Mouse (Mus musculus) layer of hippocampus, postnatal 14 days (tissue): ENCODE results near the gene Fer1l5. TPM values are rescaled to one million over a fixed set of nuclear protein-coding genes. Genes with fewer than 3 reads are reported as not detected.

Experiments used
- DNase-seq, 2 experiments: peaks; one replicate each; pipeline ENCODE4 v3.0.0; 2021 to 2022; ENCODE audit warnings: low spot score in 2 of 2, mixed read lengths in 1 of 2
- total RNA-seq, 2 experiments: library from RNA; stranded (reverse); gene quantifications; 2 replicates each; pipeline ENCODE4 v1.2.3; 2021

Gene Fer1l5
- total RNA-seq, 2 experiments from 2014 or later: not detected

DNA sequence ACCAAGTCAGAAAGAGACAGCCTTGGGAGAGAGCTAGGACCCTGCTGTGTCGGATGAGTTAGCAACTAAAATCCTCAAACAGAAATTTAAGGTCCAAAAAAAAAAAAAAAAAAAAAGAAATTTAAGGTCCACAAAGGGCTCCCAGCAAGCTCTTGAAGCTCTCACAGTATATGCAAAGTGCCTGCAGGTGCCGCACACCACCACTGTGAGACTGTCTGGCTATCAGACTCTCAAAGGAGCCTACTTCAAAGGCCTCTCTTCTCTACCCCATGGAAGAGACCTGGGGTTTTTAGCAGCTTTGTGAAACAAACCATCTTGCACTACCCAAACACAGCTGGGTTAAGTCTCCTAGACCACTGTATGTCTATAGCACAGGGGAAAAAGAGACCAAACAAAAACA lies 57.4 kb downstream of the Fer1l5 start:
- DNase-seq: no peak

GRCm38 (mm10) chr1:36432999-36433398 lies 60.9 kb downstream of the Fer1l5 start:
- no peak for DNase-seq

GRCm38 (mm10) chr1:36433616-36434015 lies 61.5 kb downstream of the Fer1l5 start:
- no peak for DNase-seq

DNA sequence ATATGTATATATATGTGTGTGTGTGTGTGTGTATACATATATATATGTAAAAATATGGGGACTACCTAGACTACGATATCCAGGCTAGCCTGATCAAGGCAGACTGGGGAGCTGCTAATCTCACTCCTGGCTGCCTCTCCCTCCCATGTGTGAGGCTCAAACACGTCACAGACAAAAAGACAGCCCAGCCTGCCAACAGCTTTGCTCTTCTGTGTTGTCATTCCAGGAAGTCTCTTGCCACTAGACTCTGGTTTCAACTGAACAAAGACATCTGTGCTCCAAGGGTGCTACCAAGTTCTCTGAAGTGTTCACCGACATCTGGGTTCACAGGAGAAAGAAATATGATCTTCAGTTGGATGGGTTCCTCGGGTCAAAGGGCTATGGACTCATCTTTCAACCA lies 63.0 kb downstream of the Fer1l5 start:
- DNase-seq: no peak

DNA sequence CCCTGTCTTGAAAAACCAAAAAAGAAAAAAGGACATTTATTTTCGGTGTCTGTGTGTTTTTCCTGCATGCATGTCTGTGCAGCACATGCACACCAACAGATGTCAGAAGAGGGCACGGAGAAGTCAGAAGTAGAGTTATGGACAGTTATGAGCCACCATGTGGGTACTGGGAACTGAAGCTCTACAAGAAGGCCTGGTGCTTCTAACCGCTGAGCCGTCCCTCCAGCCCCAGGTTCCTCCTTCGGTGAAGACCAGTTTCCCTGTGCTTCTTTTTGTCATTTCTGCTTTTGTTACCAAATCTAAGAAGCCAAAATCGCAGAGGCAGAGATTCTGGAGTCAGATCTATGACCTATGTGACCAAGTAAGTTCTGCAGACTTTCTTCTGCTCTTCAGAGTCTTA lies 64.4 kb downstream of the Fer1l5 start:
- no peak for DNase-seq

DNA sequence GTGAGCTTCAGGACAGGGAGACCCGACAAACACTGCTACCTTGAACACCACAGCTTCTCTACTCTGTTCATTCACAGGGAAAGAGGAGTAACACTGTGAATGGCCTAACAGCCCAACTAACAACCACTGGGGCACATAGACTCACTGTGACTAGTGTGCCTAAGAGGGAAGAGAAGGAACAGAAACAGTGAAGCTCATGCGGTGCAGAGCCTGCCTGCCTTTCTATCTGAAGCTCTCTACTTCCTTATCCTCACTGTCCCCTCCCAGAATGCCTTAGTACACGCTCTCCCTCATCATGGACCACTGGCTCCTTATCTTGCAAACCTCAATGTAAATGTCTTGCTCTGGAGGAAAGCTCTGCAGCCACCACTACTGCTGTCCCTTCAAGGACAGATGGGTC lies 65.1 kb downstream of the Fer1l5 start:
- no peak for DNase-seq

- DNase-seq: peak; percentile 37 to 87
Observed at GRCm38 (mm10) chr1:36441101-36441500, 69.0 kb downstream of the Fer1l5 start.

- peak; percentile 95 to 99 for DNase-seq
Observed at GRCm38 (mm10) chr1:36444471-36445464, 72.7 kb downstream of the Fer1l5 start, which contains the start of gene Lman2l. Lman2l (minus strand) TSS chr1:36445271.

DNA sequence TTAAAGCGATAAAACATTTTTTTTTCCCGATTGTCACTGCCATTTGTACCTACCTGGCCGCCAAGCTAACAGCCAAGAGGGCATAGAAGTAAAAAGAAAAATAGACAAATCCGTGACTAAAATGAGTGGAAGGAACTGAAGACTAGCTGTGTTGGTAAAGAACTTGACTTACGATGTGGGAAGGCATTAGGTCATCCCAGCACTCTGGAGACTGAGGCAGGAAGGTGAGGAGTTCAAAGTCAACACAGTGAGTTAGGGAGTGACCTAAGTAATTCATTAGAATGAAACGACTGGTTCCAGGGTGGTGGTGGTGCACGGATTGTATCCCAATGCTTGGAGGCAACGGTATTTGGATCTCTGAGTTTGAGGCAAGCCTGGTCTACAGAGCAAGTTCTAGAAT lies 73.4 kb downstream of the Fer1l5 start:
- DNase-seq: no peak

GRCm38 (mm10) chr1:36446106-36446824 lies 74.2 kb downstream of the Fer1l5 start:
- no peak for DNase-seq

DNA sequence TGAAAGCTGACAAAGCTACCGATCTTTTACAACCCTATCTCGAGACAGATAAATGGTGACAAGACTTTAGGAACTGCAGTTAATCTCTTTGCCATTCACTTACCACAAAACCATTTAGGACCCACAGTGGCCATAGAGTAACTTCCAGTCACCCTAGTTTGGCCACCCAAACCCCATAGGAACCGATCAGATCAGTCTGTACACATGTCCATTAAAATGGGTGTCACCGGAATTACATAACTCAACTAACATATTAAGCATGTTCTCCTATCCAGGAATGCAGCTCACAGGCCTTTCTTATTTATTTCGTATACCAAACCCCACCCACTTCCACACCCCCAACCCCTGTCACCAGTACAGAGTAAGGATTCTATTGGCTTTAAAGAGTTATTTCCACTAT lies 74.8 kb downstream of the Fer1l5 start:
- DNase-seq: no peak

DNA sequence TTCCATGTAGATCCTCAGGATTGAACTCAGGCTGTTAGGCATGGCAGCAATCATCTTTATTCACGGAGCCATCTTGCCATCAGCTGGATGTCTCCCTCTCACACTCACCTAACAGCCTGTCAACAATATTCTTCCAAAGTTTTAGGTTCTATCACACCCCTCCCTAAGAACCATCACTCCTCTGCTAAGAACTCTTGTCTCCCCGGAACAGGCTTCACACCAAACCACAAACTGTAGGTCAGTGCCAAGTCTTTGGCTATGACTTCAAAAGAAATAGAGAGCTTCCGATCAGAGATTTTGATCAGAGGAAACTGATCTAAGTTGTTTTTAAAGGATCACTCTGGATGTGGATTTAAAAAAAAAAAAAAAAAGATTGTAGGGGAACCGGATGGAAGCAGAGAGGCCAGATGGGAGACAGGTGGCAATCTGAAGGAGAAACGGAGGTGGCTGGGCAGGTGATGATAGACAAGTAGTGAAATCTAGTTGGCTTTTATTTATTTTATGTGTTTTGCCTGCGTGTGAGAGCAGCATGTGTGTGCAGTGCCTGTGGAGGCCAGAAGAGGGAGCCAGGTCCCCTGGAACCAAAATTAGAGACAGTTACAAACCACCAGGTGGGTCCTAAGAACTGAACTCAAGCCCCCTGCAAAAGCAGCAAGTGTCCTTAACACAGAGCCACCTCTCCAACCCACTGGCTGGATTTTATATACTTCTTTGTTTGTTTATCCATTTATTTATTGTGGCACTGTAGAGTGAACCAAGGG lies 82.1 kb downstream of the Fer1l5 start:
- DNase-seq: no peak

DNA sequence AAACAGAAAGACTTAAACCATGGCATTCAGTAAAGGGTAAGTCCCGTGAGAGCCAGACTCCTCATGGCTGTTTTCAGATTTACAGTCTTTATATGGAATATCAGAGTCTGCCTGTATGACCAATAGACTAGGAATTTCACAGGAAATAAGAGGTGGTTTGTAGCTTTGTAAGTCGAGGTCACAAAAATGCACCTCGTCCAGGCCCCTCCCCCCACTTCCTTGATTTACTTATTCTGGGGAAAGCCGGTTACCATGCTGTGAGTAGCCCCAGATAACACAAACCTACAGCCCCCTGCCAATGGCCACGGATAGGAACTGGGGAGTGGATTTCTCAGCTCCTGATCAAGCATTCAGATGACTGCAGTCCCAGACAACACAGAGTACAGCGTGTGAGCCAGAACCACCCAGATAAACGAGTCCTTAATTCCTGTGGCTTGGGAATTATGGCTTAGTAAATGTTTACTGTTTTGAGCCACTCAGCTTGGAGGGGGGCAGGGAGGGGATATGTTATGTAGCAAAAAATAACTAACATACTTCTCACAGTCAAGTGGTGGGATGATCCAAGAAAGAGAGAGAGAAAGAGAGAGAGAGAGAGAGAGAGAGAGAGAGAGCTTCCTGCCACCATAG lies 85.4 kb downstream of the Fer1l5 start:
- DNase-seq: no peak

DNA sequence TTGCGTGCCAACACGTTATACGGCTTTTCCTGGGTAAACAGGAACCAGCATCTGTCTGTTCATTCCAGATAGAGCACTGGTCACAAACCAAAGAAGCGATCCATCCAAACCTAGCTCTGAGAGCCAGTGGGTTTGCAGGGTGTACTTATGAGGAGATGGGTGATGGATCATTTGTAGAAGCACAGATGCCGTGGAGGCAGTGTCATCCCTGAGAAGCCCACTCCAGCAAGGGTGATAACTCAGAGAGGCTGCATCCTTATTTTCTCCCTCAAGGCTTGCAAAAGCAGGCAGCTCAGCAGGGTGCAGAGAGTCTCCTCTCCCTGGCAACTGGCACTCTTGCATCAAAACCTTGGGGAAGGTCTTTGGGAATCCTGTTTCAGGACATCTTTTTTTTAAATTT lies 86.1 kb downstream of the Fer1l5 start:
- no peak for DNase-seq

- no peak for DNase-seq
Observed at GRCm38 (mm10) chr1:36461829-36462228, 89.7 kb downstream of the Fer1l5 start.

- no peak for DNase-seq
Observed at GRCm38 (mm10) chr1:36465641-36466160, 93.6 kb downstream of the Fer1l5 start.

DNA sequence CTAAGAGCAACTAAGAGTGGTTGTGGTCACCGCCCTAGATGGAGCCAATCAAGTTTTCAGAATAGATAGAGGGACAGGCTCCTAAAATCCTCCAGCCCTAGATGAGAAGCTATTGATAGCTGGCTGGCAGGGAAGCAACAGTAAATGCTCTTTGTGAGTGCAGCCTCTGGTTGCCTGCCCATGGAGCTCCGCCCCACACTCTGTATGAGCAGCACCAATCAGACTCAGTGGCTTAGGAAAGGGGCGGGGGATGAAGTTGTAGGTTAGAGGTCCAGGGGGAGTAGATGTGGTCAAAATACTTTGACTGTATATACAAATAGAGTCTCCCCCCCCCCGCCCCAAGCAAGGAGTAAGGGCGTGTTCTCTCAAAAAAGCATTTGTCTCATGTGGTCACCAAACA lies 95.4 kb downstream of the Fer1l5 start:
- DNase-seq: no peak

- DNase-seq: no peak
Observed at GRCm38 (mm10) chr1:36469811-36470444, 97.8 kb downstream of the Fer1l5 start.

DNA sequence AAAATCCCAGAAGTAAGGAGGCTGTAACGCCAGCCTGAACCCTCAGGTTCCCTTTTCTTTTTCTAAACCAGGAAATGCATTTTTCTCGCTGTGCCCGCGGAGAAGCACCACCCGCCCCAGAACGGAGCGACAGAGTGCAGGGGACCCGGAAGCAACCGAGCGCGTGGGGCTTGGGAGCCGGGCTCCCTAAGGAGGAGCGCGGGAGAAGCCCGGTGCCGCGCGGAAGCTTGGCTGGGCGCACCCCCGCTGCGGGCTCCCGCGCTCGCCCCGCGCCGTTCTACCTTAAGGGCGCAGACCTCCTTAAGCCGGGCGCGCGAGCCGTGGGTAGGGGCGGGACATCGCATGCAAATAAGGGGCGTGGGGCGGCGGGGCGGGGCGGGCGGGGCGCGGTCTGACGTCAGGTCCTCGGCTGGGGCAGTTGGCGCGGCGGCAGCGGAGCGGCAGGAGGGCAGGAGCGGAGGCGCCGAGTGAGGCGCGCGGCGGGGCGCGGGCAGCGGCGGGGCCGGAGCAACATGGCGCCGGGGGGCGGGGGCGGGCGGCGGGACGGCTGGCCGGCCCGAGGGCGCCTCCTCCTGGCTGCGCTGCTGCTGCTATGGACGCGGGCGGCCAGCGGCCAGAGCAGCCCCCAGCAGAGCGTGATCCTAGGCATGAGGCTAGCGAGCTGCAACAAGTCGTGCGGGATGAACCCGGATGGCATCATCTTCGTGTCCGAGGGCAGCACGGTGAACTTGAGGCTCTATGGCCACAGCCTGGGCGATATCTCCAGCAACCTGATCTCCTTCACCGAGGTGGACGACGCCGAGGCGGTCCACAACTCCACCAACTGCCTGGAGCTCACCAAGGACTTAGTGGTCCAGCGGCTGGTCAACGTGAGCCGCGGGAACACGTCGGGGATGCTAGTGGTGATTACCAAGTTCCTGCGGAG lies 99.4 kb downstream of the Fer1l5 start, which contains the start of gene Cnnm4:
Gene Cnnm4 (plus strand): TSS at position 440 of the 925 bp plus-strand sequence.
- peak; percentile 74 to 86 for DNase-seq
